Mouse (Mus musculus): ENCODE results near the gene Gm7029.
"Not testable (repeated sequence)": the region's sequence is repeated elsewhere in the genome, so short reads cannot be mapped to it uniquely, and the experiment has no call there.

The Gm7029 gene

GRCm38 (mm10) chr17:33891892-33892291 is 18.3 kb downstream of the Gm7029 start:
- not testable (repeated sequence) for DNase-seq (ENCODE audit: low spot score in 2 of 2)

GRCm38 (mm10) chr17:33892429-33892828 is 18.8 kb downstream of the Gm7029 start:
- no peak for DNase-seq (ENCODE audit: low spot score in 2 of 2)

GRCm38 (mm10) chr17:33893011-33893410 is 19.4 kb downstream of the Gm7029 start:
- not testable (repeated sequence) for DNase-seq (ENCODE audit: low spot score in 2 of 2)

- no peak for DNase-seq (ENCODE audit: low spot score in 2 of 2)
Observed at GRCm38 (mm10) chr17:33897114-33897794, 23.6 kb downstream of the Gm7029 start.

- not testable (repeated sequence) for DNase-seq (ENCODE audit: low spot score in 2 of 2)
Observed at GRCm38 (mm10) chr17:33898193-33898592, 24.6 kb downstream of the Gm7029 start.

GRCm38 (mm10) chr17:33899642-33900041 is 26.0 kb downstream of the Gm7029 start:
- DNase-seq (ENCODE audit: low spot score in 2 of 2) = no peak

GRCm38 (mm10) chr17:33900281-33900988 is 26.8 kb downstream of the Gm7029 start:
- DNase-seq (ENCODE audit: low spot score in 2 of 2) = no peak

GRCm38 (mm10) chr17:33900989-33901314 is 27.3 kb downstream of the Gm7029 start:
- DNase-seq (ENCODE audit: low spot score in 2 of 2) = no peak

- DNase-seq (ENCODE audit: low spot score in 2 of 2) = no peak
Observed at GRCm38 (mm10) chr17:33901653-33902052, 28.0 kb downstream of the Gm7029 start.

GRCm38 (mm10) chr17:33902079-33902478 is 28.4 kb downstream of the Gm7029 start:
- DNase-seq (ENCODE audit: low spot score in 2 of 2) = no peak

- DNase-seq (ENCODE audit: low spot score in 2 of 2) = no peak
Observed at GRCm38 (mm10) chr17:33902491-33902890, 28.9 kb downstream of the Gm7029 start.

GRCm38 (mm10) chr17:33903911-33904651 is 30.4 kb downstream of the Gm7029 start:
- DNase-seq (ENCODE audit: low spot score in 2 of 2) = not testable (repeated sequence)

GRCm38 (mm10) chr17:33904835-33905234 is 31.2 kb downstream of the Gm7029 start, which contains the start of gene Platr17:
Platr17 (plus strand) TSS chr17:33905135.
- not testable (repeated sequence) for DNase-seq (ENCODE audit: low spot score in 2 of 2)

GRCm38 (mm10) chr17:33908331-33909076 is 34.9 kb downstream of the Gm7029 start:
- DNase-seq (ENCODE audit: low spot score in 2 of 2) = no peak

GRCm38 (mm10) chr17:33909077-33909868 is 35.6 kb downstream of the Gm7029 start, which contains the start of gene Daxx:
Daxx (plus strand) TSS chr17:33909414.
- peak; percentile 98 to 99 for DNase-seq (ENCODE audit: low spot score in 2 of 2)

- DNase-seq (ENCODE audit: low spot score in 2 of 2) = no peak
Observed at GRCm38 (mm10) chr17:33909869-33910250, 36.2 kb downstream of the Gm7029 start.

- no peak for DNase-seq (ENCODE audit: low spot score in 2 of 2)
Observed at GRCm38 (mm10) chr17:33910346-33911051, 36.9 kb downstream of the Gm7029 start.

GRCm38 (mm10) chr17:33911052-33911812 is 37.6 kb downstream of the Gm7029 start:
- DNase-seq (ENCODE audit: low spot score in 2 of 2) = no peak

GRCm38 (mm10) chr17:33911813-33912414 is 38.3 kb downstream of the Gm7029 start:
- DNase-seq (ENCODE audit: low spot score in 2 of 2) = no peak
